Mouse (Mus musculus) MEL (cell line): ENCODE data around the gene Nanos2. TPM values are rescaled to one million over a fixed set of nuclear protein-coding genes. Genes with fewer than 3 reads are reported as not detected.

Experiments used
- DNase-seq: peaks from one replicate; pipeline ENCODE4 v3.0.0; 2011; ENCODE audit warnings: low read depth, low spot score
- H3K27ac ChIP-seq: 2 replicates; pipeline ENCODE4 v1.5.1; 2012; ENCODE audit warnings: low read depth, mild to moderate bottlenecking, control low read depth, low read length, moderate library complexity; ENCODE audit not compliant: control insufficient read depth
- H3K27me3 ChIP-seq, 2 experiments: fragments of 150-350 bp in 1 of 2; sonication (generic) in 1 of 2; 2 replicates each; pipeline ENCODE4 v1.6.1; 2012; ENCODE audit warnings: low read length in 2 of 2, mild to moderate bottlenecking in 2 of 2, improper control_type of control experiment in 1 of 2, moderate library complexity in 1 of 2; ENCODE audit not compliant: insufficient read depth in 2 of 2, control insufficient read depth in 1 of 2
- H3K36me3 ChIP-seq, 2 experiments: 2 replicates each; pipeline ENCODE4 v1.6.1; 2012 to 2014; ENCODE audit warnings: low read length in 2 of 2, improper control_type of control experiment in 1 of 2, inconsistent platforms in 1 of 2, mild to moderate bottlenecking in 1 of 2; ENCODE audit not compliant: insufficient read depth in 2 of 2, control insufficient read depth in 1 of 2
- H3K4me1 ChIP-seq, 2 experiments: fragments of 150-350 bp in 1 of 2; sonication (generic) in 1 of 2; 2 replicates each; pipeline ENCODE4 v1.6.1; 2012; ENCODE audit warnings: low read length in 2 of 2, improper control_type of control experiment in 1 of 2, mild to moderate bottlenecking in 1 of 2; ENCODE audit not compliant: insufficient read depth in 2 of 2, control insufficient read depth in 1 of 2
- H3K4me3 ChIP-seq, 2 experiments: fragments of 150-350 bp in 1 of 2; sonication (generic) in 1 of 2; 2 replicates each; pipeline ENCODE4 v1.5.1; 2012; ENCODE audit warnings: low read depth in 2 of 2, low read length in 2 of 2, mild to moderate bottlenecking in 2 of 2, moderate library complexity in 2 of 2, control low read depth in 1 of 2, improper control_type of control experiment in 1 of 2; ENCODE audit not compliant: control insufficient read depth in 1 of 2, insufficient read depth in 1 of 2
- H3K79me2 ChIP-seq: 2 replicates; pipeline ENCODE4 v1.6.1; 2012; ENCODE audit warnings: mild to moderate bottlenecking, low read length, moderate library complexity; ENCODE audit not compliant: control insufficient read depth, poor library complexity, insufficient read depth
- H3K9ac ChIP-seq: 2 replicates; pipeline ENCODE4 v1.6.1; 2012; ENCODE audit warnings: low read depth, mild to moderate bottlenecking, control low read depth, low read length, moderate library complexity; ENCODE audit not compliant: control insufficient read depth, poor library complexity, severe bottlenecking
- H3K9me3 ChIP-seq: fragments of 150-350 bp; sonication (generic); replicated peaks from 2 replicates; pipeline ENCODE4 v1.6.1; 2012; ENCODE audit warnings: mild to moderate bottlenecking, low read length, improper control_type of control experiment, moderate library complexity; ENCODE audit not compliant: insufficient read depth
- CHD1 ChIP-seq: IDR thresholded peaks from 2 replicates; pipeline ENCODE4 v1.6.1; 2012; ENCODE audit warnings: low read depth, mild to moderate bottlenecking, inconsistent platforms, low read length, improper control_type of control experiment
- CTCF ChIP-seq, 3 experiments: IDR thresholded peaks in 2 of 3; conservative IDR thresholded peaks in 1 of 3; 2 replicates each; pipeline ENCODE4 v1.5.1; 2011 to 2012; ENCODE audit warnings: low read length in 3 of 3, low read depth in 2 of 3, mild to moderate bottlenecking in 2 of 3, improper control_type of control experiment in 1 of 3, inconsistent platforms in 1 of 3, mixed read lengths in 1 of 3, moderate library complexity in 1 of 3; ENCODE audit not compliant: control insufficient read depth in 1 of 3, insufficient read depth in 1 of 3, poor library complexity in 1 of 3, severe bottlenecking in 1 of 3
- E2F4 ChIP-seq: IDR thresholded peaks from 2 replicates; pipeline ENCODE4 v1.6.1; 2011; ENCODE audit warnings: low read depth, low read length, improper control_type of control experiment, borderline replicate concordance
- ELF1 ChIP-seq: IDR thresholded peaks from 2 replicates; pipeline ENCODE4 v1.6.1; 2014; ENCODE audit warnings: low read depth, mild to moderate bottlenecking, inconsistent platforms, low read length, improper control_type of control experiment, moderate library complexity
- EP300 ChIP-seq, 2 experiments: IDR thresholded peaks; 2 replicates each; pipeline ENCODE4 v1.6.1; 2011; ENCODE audit warnings: improper control_type of control experiment in 2 of 2, low read length in 2 of 2, low read depth in 1 of 2, mild to moderate bottlenecking in 1 of 2
- ETS1 ChIP-seq: IDR thresholded peaks from 2 replicates; pipeline ENCODE4 v1.6.1; 2012; ENCODE audit warnings: low read depth, mild to moderate bottlenecking, inconsistent platforms, low read length, improper control_type of control experiment, moderate library complexity
- GABPA ChIP-seq: IDR thresholded peaks from 2 replicates; pipeline ENCODE4 v1.6.1; 2012; ENCODE audit warnings: low read depth, mild to moderate bottlenecking, inconsistent platforms, low read length, improper control_type of control experiment, moderate library complexity
- GATA1 ChIP-seq: IDR thresholded peaks from 2 replicates; pipeline ENCODE4 v1.6.1; 2011; ENCODE audit warnings: low read depth, low read length, improper control_type of control experiment
- HCFC1 ChIP-seq: IDR thresholded peaks from 2 replicates; pipeline ENCODE4 v1.6.1; 2012; ENCODE audit warnings: low read depth, mild to moderate bottlenecking, inconsistent platforms, low read length, improper control_type of control experiment, moderate library complexity
- JUND ChIP-seq: IDR thresholded peaks from 2 replicates; pipeline ENCODE4 v1.6.1; 2011; ENCODE audit warnings: low read depth, mild to moderate bottlenecking, improper control_type of control experiment, low read length
- KAT2A ChIP-seq: conservative IDR thresholded peaks from 2 replicates; pipeline ENCODE4 v1.6.1; 2012; ENCODE audit warnings: low read depth, low read length, improper control_type of control experiment, inconsistent platforms
- MAFK ChIP-seq: IDR thresholded peaks from 2 replicates; pipeline ENCODE4 v1.6.1; 2011; ENCODE audit warnings: low read depth, mild to moderate bottlenecking, low read length, improper control_type of control experiment, borderline replicate concordance
- MAX ChIP-seq: IDR thresholded peaks from 2 replicates; pipeline ENCODE4 v1.6.1; 2011; ENCODE audit warnings: low read length, improper control_type of control experiment
- MAZ ChIP-seq: IDR thresholded peaks from 2 replicates; pipeline ENCODE4 v1.6.1; 2012; ENCODE audit warnings: low read depth, mild to moderate bottlenecking, inconsistent platforms, low read length, improper control_type of control experiment
- MEF2A ChIP-seq: IDR thresholded peaks from 2 replicates; pipeline ENCODE4 v1.6.1; 2014; ENCODE audit warnings: low read depth, mild to moderate bottlenecking, inconsistent platforms, low read length, improper control_type of control experiment; ENCODE audit not compliant: poor library complexity, insufficient replicate concordance, severe bottlenecking; ENCODE audit errors: extremely low read depth
- MXI1 ChIP-seq: IDR thresholded peaks from 2 replicates; pipeline ENCODE4 v1.6.1; 2011; ENCODE audit warnings: mild to moderate bottlenecking, low read depth, low read length, improper control_type of control experiment
- MYB ChIP-seq: IDR thresholded peaks from 2 replicates; pipeline ENCODE4 v1.6.1; 2011; ENCODE audit warnings: mild to moderate bottlenecking, low read depth, low read length, improper control_type of control experiment
- MYC ChIP-seq: IDR thresholded peaks from 2 replicates; pipeline ENCODE4 v1.6.1; 2011; ENCODE audit warnings: low read depth, mild to moderate bottlenecking, low read length, improper control_type of control experiment, moderate library complexity
- NRF1 ChIP-seq: IDR thresholded peaks from 2 replicates; pipeline ENCODE4 v1.6.1; 2014; ENCODE audit warnings: low read depth, mild to moderate bottlenecking, inconsistent platforms, low read length, improper control_type of control experiment, moderate library complexity; ENCODE audit not compliant: poor library complexity, insufficient read depth, severe bottlenecking
- POLR2A ChIP-seq, 2 experiments: IDR thresholded peaks; 2 replicates each; pipeline ENCODE4 v1.6.1; 2011 to 2012; ENCODE audit warnings: low read length in 2 of 2, mild to moderate bottlenecking in 2 of 2, control low read depth in 1 of 2, improper control_type of control experiment in 1 of 2, low read depth in 1 of 2, moderate library complexity in 1 of 2; ENCODE audit not compliant: control insufficient read depth in 1 of 2, insufficient read depth in 1 of 2, poor library complexity in 1 of 2
- POLR2AphosphoS5 ChIP-seq: IDR thresholded peaks from 2 replicates; pipeline ENCODE4 v1.6.1; 2012; ENCODE audit warnings: low read depth, borderline replicate concordance, mild to moderate bottlenecking, inconsistent platforms, low read length, moderate library complexity, mixed read lengths
- RCOR1 ChIP-seq: IDR thresholded peaks from 2 replicates; pipeline ENCODE4 v1.6.1; 2012; ENCODE audit warnings: low read depth, mild to moderate bottlenecking, inconsistent platforms, low read length, improper control_type of control experiment
- SMC3 ChIP-seq: IDR thresholded peaks from 2 replicates; pipeline ENCODE4 v1.6.1; 2011; ENCODE audit warnings: low read depth, low read length, improper control_type of control experiment
- TAL1 ChIP-seq: IDR thresholded peaks from 2 replicates; pipeline ENCODE4 v1.6.1; 2012; ENCODE audit warnings: mild to moderate bottlenecking, inconsistent platforms, low read length, moderate library complexity, mixed read lengths
- TCF12 ChIP-seq: IDR thresholded peaks from 2 replicates; pipeline ENCODE4 v1.6.1; 2014; ENCODE audit warnings: low read depth, mild to moderate bottlenecking, inconsistent platforms, low read length, improper control_type of control experiment, moderate library complexity
- USF1 ChIP-seq: IDR thresholded peaks from 2 replicates; pipeline ENCODE4 v1.6.1; 2014; ENCODE audit warnings: low read depth, mild to moderate bottlenecking, inconsistent platforms, low read length, improper control_type of control experiment, moderate library complexity
- ZC3H11A ChIP-seq: IDR thresholded peaks from 2 replicates; pipeline ENCODE4 v1.6.1; 2012; ENCODE audit warnings: low read depth, mild to moderate bottlenecking, inconsistent platforms, low read length, improper control_type of control experiment
- ZKSCAN1 ChIP-seq: IDR thresholded peaks from 2 replicates; pipeline ENCODE4 v1.6.1; 2012; ENCODE audit warnings: low read depth, mild to moderate bottlenecking, inconsistent platforms, low read length, improper control_type of control experiment, moderate library complexity
- ZMIZ1 ChIP-seq: IDR thresholded peaks from 2 replicates; pipeline ENCODE4 v1.6.1; 2012; ENCODE audit warnings: low read depth, mild to moderate bottlenecking, inconsistent platforms, low read length, improper control_type of control experiment, moderate library complexity
- ZNF384 ChIP-seq: IDR thresholded peaks from 2 replicates; pipeline ENCODE4 v1.6.1; 2012; ENCODE audit warnings: low read depth, mild to moderate bottlenecking, inconsistent platforms, low read length, improper control_type of control experiment
- polyA plus RNA-seq, 2 experiments: library from polyadenylated mRNA; stranded (reverse) in 1 of 2; unstranded in 1 of 2; fragments of >175 nt in 1 of 2; fragments of >200 nt in 1 of 2; gene quantifications; 2 replicates each; pipeline versions ENCODE4 v1.2.1 to v1.2.4; 2012; ENCODE audit warnings: low replicate concordance in 2 of 2, low read depth in 1 of 2; ENCODE audit not compliant: insufficient read length in 2 of 2, insufficient read depth in 1 of 2, missing spikeins in 1 of 2
- total RNA-seq: library from RNA; depleted of rRNA; stranded (reverse); fragments of 300-350 nt; gene quantifications from 2 replicates; pipeline ENCODE4 v1.2.3, GENCODE M21; 2012

Gene Nanos2
- total and polyA plus RNA-seq, 3 experiments: not detected

GRCm38 (mm10) chr7:19002115-19002514 lies 14.9 kb downstream of the Nanos2 start:
- peak overlapping the region; percentile 84 for H3K27ac ChIP-seq
- H3K9ac ChIP-seq: peak overlapping the region; percentile 88
- H3K27me3 ChIP-seq: no peaks in the 10 kb centered on the region
- H3K4me3 ChIP-seq: peak overlapping the region; percentile 56 to 65
- no peak for DNase-seq
- TF ChIP-seq ZNF384 (no peak), ETS1 (no peak), POLR2A (IDR thresholded peaks at IDR 0.05; ENCODE audit: control insufficient read depth in 1 of 2, insufficient read depth in 1 of 2, low read depth in 1 of 2, low read length in 2 of 2, poor library complexity in 1 of 2) (no peak)
- H3K9me3 ChIP-seq: no peaks in the 10 kb centered on the region
- H3K36me3 ChIP-seq: peaks cover 0 to 15% of the 10 kb centered on the region in 2 experiments; a peak in 3 of 4 replicates
- peaks cover 5 to 21% of the 10 kb centered on the region in 2 experiments; a peak in 3 of 4 replicates for H3K4me1 ChIP-seq
- H3K79me2 ChIP-seq: peaks cover 30% of the 10 kb centered on the region

- Histone ChIP-seq H3K79me2 (peaks cover 30% of the 10 kb centered on the region), H3K27ac (peak overlapping the region; percentile 84), H3K4me3 (peak overlapping the region; percentile 56 to 65), H3K4me1 (peaks cover 5 to 21% of the 10 kb centered on the region in 2 experiments; a peak in 3 of 4 replicates), H3K9me3 (no peaks in the 10 kb centered on the region), H3K9ac (peak overlapping the region; percentile 88), H3K36me3 (peaks cover 0 to 15% of the 10 kb centered on the region in 2 experiments; a peak in 3 of 4 replicates), H3K27me3 (no peaks in the 10 kb centered on the region)
- peak; percentile 96 for DNase-seq
- TF ChIP-seq MXI1 (peak; percentile 31; the same call in 1 of the 2 replicates), GABPA (no peak), USF1 (no peak), ZMIZ1 (no peak), JUND (no peak), E2F4 (no peak), EP300 (IDR thresholded peaks at IDR 0.05; ENCODE audit: low read depth in 1 of 2, low read length in 2 of 2) (no peak), MYB (no peak), GATA1 (no peak), NRF1 (no peak), MAX (0 out of 2 replicates have a peak, but pooled peaks have one; percentile 6), ZKSCAN1 (no peak), MEF2A (no peak), POLR2A (IDR thresholded peaks at IDR 0.05; ENCODE audit: control insufficient read depth in 1 of 2, insufficient read depth in 1 of 2, low read depth in 1 of 2, low read length in 2 of 2, poor library complexity in 1 of 2) (peak in 1 of 2 experiments; percentile 40; a peak in 1 of 4 replicates), KAT2A (peak; percentile 94), ZC3H11A (no peak), MAFK (no peak), TCF12 (peak; percentile 11; the same call in 1 of the 2 replicates), ELF1 (peak; percentile 76), RCOR1 (no peak), TAL1 (no peak), ETS1 (peak; percentile 55; the same call in 1 of the 2 replicates), POLR2AphosphoS5 (no peak), SMC3 (no peak), CTCF (IDR thresholded peaks at IDR 0.05 in 2 of 3, conservative IDR thresholded peaks at IDR 0.05 in 1 of 3; ENCODE audit: control insufficient read depth in 1 of 3, insufficient read depth in 1 of 3, low read depth in 2 of 3, low read length in 3 of 3, poor library complexity in 1 of 3, severe bottlenecking in 1 of 3) (no peak), CHD1 (no peak), HCFC1 (peak; percentile 92), MYC (no peak), MAZ (peak; percentile 93)
Measured at GRCm38 (mm10) chr7:19002848-19003498, 15.8 kb downstream of the Nanos2 start.
